Comparison of ENCODE assay signal across 24 mouse cellular contexts in the genomic region with DNA sequence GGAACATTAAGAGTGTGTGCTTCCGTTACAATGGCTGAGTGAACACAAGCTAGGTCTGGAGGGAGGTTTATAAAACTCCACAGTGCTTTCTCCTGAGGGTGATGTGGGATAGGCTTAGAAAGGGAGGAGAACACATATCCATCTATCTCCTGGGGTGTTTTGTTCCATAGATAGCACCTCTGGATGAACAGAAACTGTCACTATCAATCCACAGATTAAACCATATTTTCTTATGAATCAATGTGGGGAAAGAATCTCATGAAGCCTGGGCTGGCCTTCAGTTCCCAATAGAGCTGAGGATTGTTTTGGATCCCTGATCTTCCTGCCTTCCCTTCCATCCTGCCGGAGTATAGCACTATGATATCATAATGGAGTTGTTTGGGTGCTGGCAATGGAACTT. TPM values are rescaled to one million over a fixed set of nuclear protein-coding genes. Genes with fewer than 3 reads are reported as not detected.
"Had no signal": no experiment of that assay in that cellular context is flagged by ENCODE, and none has a peak within 500 bp of the region (broad histone marks: within the 10 kb centered on the region; RNA-seq: fewer than 3 reads in every experiment).

No protein-coding gene starts in this region.

- H3K4me3 ChIP-seq: gastrocnemius, adult 2 months; heart, adult 2 months; heart, embryonic 13.5 days; heart, embryonic 15.5 days; hindbrain, embryonic 10.5 days; hindbrain, embryonic 12.5 days; intestine, embryonic 15.5 days; limb, embryonic 10.5 days; limb, embryonic 12.5 days; liver, embryonic 13.5 days; liver, embryonic 15.5 days had no signal

- DNase-seq: gastrocnemius, adult 2 months; gastrocnemius, postnatal 10 days; gastrocnemius, postnatal 25 days; heart, adult 2 months; heart, postnatal 14 days; heart, postnatal 36 days; kidney, adult 18-20 months; kidney, adult 8-10 months; kidney, postnatal 10 days; kidney, postnatal 25 days; kidney, postnatal 4 days; layer of hippocampus, adult 9-11 months; liver; liver, embryonic 13.5 days had no signal

- H3K27ac ChIP-seq: gastrocnemius, adult 2 months; heart, adult 2 months; heart, embryonic 13.5 days; heart, embryonic 15.5 days; hindbrain, embryonic 10.5 days; hindbrain, embryonic 12.5 days; hindbrain, embryonic 14.5 days; intestine, embryonic 15.5 days; limb, embryonic 10.5 days; limb, embryonic 12.5 days; liver, embryonic 13.5 days; liver, embryonic 15.5 days had no signal

- H3K4me1 ChIP-seq: liver, embryonic 15.5 days had no signal

RNA-seq across cellular contexts. Expression of a gene that starts 5.5 kb away (rescaled TPM):
- total RNA-seq: granulocyte monocyte progenitor cell, adult 5-6 weeks had no signal
